Mouse (Mus musculus): ENCODE measurements around the gene Psmb3. TPM values are rescaled to one million over a fixed set of nuclear protein-coding genes. Genes with fewer than 3 reads are reported as not detected.

Psmb3 gene
- total and polyA plus RNA-seq, 2 experiments from 2014 or later: 486 to 495 TPM

- Histone ChIP-seq H3K9me3 (replicated peaks; ENCODE audit: control insufficient read depth, low read length) (no peaks in the 10 kb centered on the region), H3K4me2 (ENCODE audit: low read depth, low read length) (no peak overlapping the region), H3K27me3 (ENCODE audit: control insufficient read depth, insufficient read depth, low read length) (no peaks in the 10 kb centered on the region), H3K27ac (ENCODE audit: low read depth) (no peak overlapping the region), H3K36me3 (replicated peaks; ENCODE audit: control insufficient read depth, insufficient read depth, low read length) (peaks cover 86% of the 10 kb centered on the region), H3K9ac (replicated peaks; ENCODE audit: low read depth, low read length) (no peak overlapping the region), H3K4me3 (ENCODE audit: low read depth, low read length) (no peak overlapping the region), H3K4me1 (ENCODE audit: control insufficient read depth, insufficient read depth) (no peaks in the 10 kb centered on the region)
- DNase-seq (ENCODE audit: low spot score): no peak
- WGBS: 90% methylated on average over 8 of the region's 8 CpGs
- TF ChIP-seq CTCF (IDR thresholded peaks at IDR 0.05; ENCODE audit: low read depth) (no peak), EP300 (IDR thresholded peaks at IDR 0.05; ENCODE audit: low read depth) (no peak)
- no peak for ATAC-seq (ENCODE audit: insufficient read depth, low read depth)
Observed at GRCm38 (mm10) chr11:97753277-97753676, 50.1 kb downstream of the Psmb3 start.

GRCm38 (mm10) chr11:97758125-97758524 is 54.9 kb downstream of the Psmb3 start:
- H3K4me3 ChIP-seq (ENCODE audit: low read depth, low read length): no peak overlapping the region
- no peak overlapping the region for H3K27ac ChIP-seq (ENCODE audit: low read depth)
- H3K4me1 ChIP-seq (ENCODE audit: control insufficient read depth, insufficient read depth): no peaks in the 10 kb centered on the region
- peaks cover 75% of the 10 kb centered on the region for H3K36me3 ChIP-seq (replicated peaks; ENCODE audit: control insufficient read depth, insufficient read depth, low read length)
- ATAC-seq (ENCODE audit: insufficient read depth, low read depth): no peak
- H3K4me2 ChIP-seq (ENCODE audit: low read depth, low read length): no peak overlapping the region
- no peaks in the 10 kb centered on the region for H3K9me3 ChIP-seq (replicated peaks; ENCODE audit: control insufficient read depth, low read length)
- no peak for DNase-seq (ENCODE audit: low spot score)
- H3K9ac ChIP-seq (replicated peaks; ENCODE audit: low read depth, low read length): no peak overlapping the region
- WGBS: 93% methylated on average over 1 of the region's 1 CpGs
- TF ChIP-seq CTCF (IDR thresholded peaks at IDR 0.05; ENCODE audit: low read depth) (no peak), EP300 (IDR thresholded peaks at IDR 0.05; ENCODE audit: low read depth) (no peak)
- no peaks in the 10 kb centered on the region for H3K27me3 ChIP-seq (ENCODE audit: control insufficient read depth, insufficient read depth, low read length)

GRCm38 (mm10) chr11:97758942-97759341 is 55.7 kb downstream of the Psmb3 start:
- ATAC-seq (ENCODE audit: insufficient read depth, low read depth): no peak
- DNase-seq (ENCODE audit: low spot score): no peak

GRCm38 (mm10) chr11:97761638-97762037 is 58.4 kb downstream of the Psmb3 start:
- no peak overlapping the region for H3K4me2 ChIP-seq (ENCODE audit: low read depth, low read length)
- no peaks in the 10 kb centered on the region for H3K9me3 ChIP-seq (replicated peaks; ENCODE audit: control insufficient read depth, low read length)
- H3K27ac ChIP-seq (ENCODE audit: low read depth): no peak overlapping the region
- no peak overlapping the region for H3K4me3 ChIP-seq (ENCODE audit: low read depth, low read length)
- ATAC-seq (ENCODE audit: insufficient read depth, low read depth): no peak
- no peak overlapping the region for H3K9ac ChIP-seq (replicated peaks; ENCODE audit: low read depth, low read length)
- TF ChIP-seq CTCF (IDR thresholded peaks at IDR 0.05; ENCODE audit: low read depth) (no peak), EP300 (IDR thresholded peaks at IDR 0.05; ENCODE audit: low read depth) (no peak)
- peaks cover 10% of the 10 kb centered on the region for H3K4me1 ChIP-seq (ENCODE audit: control insufficient read depth, insufficient read depth)
- H3K27me3 ChIP-seq (ENCODE audit: control insufficient read depth, insufficient read depth, low read length): no peaks in the 10 kb centered on the region
- DNase-seq (ENCODE audit: low spot score): no peak
- peaks cover 49% of the 10 kb centered on the region for H3K36me3 ChIP-seq (replicated peaks; ENCODE audit: control insufficient read depth, insufficient read depth, low read length)

More at GRCm38 (mm10) chr11:97758942-97759341, 55.7 kb downstream of the Psmb3 start:
- no peak overlapping the region for H3K9ac ChIP-seq (replicated peaks; ENCODE audit: low read depth, low read length)
- no peaks in the 10 kb centered on the region for H3K27me3 ChIP-seq (ENCODE audit: control insufficient read depth, insufficient read depth, low read length)
- H3K4me1 ChIP-seq (ENCODE audit: control insufficient read depth, insufficient read depth): no peaks in the 10 kb centered on the region
- no peaks in the 10 kb centered on the region for H3K9me3 ChIP-seq (replicated peaks; ENCODE audit: control insufficient read depth, low read length)
- TF ChIP-seq EP300 (IDR thresholded peaks at IDR 0.05; ENCODE audit: low read depth) (no peak), CTCF (IDR thresholded peaks at IDR 0.05; ENCODE audit: low read depth) (no peak)
- H3K36me3 ChIP-seq (replicated peaks; ENCODE audit: control insufficient read depth, insufficient read depth, low read length): peaks cover 70% of the 10 kb centered on the region
- H3K4me3 ChIP-seq (ENCODE audit: low read depth, low read length): no peak overlapping the region
- no peak overlapping the region for H3K27ac ChIP-seq (ENCODE audit: low read depth)
- H3K4me2 ChIP-seq (ENCODE audit: low read depth, low read length): no peak overlapping the region
- 55% methylated on average over 6 of the region's 6 CpGs for WGBS

Small RNAs within 50 kb of the gene (microRNA-seq; reads per million reads assigned to microRNA genes)
- gene Gm24158 (not detected), gene Mir6927 (0.71 reads per million), gene Mir8102 (not detected)

Other genes with a start within 250 kb of the Psmb3 start
- not detected in 2 replicates for gene 4933428G20Rik, start 203.1 kb upstream of the Psmb3 start, total RNA-seq (2014; rRNA removed; ENCODE audit: low replicate concordance)
- 0.45 TPM in 2 replicates for gene 4933428G20Rik, start 203.1 kb upstream of the Psmb3 start, polyA plus RNA-seq (2015; fragmentation: Nextera tagmentation; extraction: Ambion mirVana)
- gene Srcin1, start 127.2 kb upstream of the Psmb3 start, total RNA-seq (2014; rRNA removed; ENCODE audit: low replicate concordance): not detected in 2 replicates
- gene Srcin1, start 127.2 kb upstream of the Psmb3 start, polyA plus RNA-seq (2015; fragmentation: Nextera tagmentation; extraction: Ambion mirVana): 0.04 TPM in 1 of 2 replicates, not detected in the other
- gene Epop, start 73.7 kb upstream of the Psmb3 start, total RNA-seq (2014; rRNA removed; ENCODE audit: low replicate concordance): 3.6 and 6.0 TPM in 2 replicates
- 0.15 and 0.32 TPM in 2 replicates for gene Epop, start 73.7 kb upstream of the Psmb3 start, polyA plus RNA-seq (2015; fragmentation: Nextera tagmentation; extraction: Ambion mirVana)
- 45.2 and 46.1 TPM in 2 replicates for gene Mllt6, start 40.0 kb upstream of the Psmb3 start, total RNA-seq (2014; rRNA removed; ENCODE audit: low replicate concordance)
- gene Mllt6, start 40.0 kb upstream of the Psmb3 start, polyA plus RNA-seq (2015; fragmentation: Nextera tagmentation; extraction: Ambion mirVana): 1.6 and 1.7 TPM in 2 replicates
- 46.1 and 50.8 TPM in 2 replicates for gene Cisd3, start 17.6 kb upstream of the Psmb3 start, total RNA-seq (2014; rRNA removed; ENCODE audit: low replicate concordance)
- 125 and 135 TPM in 2 replicates for gene Cisd3, start 17.6 kb upstream of the Psmb3 start, polyA plus RNA-seq (2015; fragmentation: Nextera tagmentation; extraction: Ambion mirVana)
- 1.1 and 3.6 TPM in 2 replicates for gene Pcgf2, start 2.9 kb upstream of the Psmb3 start, total RNA-seq (2014; rRNA removed; ENCODE audit: low replicate concordance)
- 6.0 and 7.1 TPM in 2 replicates for gene Pcgf2, start 2.9 kb upstream of the Psmb3 start, polyA plus RNA-seq (2015; fragmentation: Nextera tagmentation; extraction: Ambion mirVana)
- 12.6 and 12.7 TPM in 2 replicates for gene Pip4k2b, start 41.3 kb downstream of the Psmb3 start, total RNA-seq (2014; rRNA removed; ENCODE audit: low replicate concordance)
- 0.79 and 0.95 TPM in 2 replicates for gene Pip4k2b, start 41.3 kb downstream of the Psmb3 start, polyA plus RNA-seq (2015; fragmentation: Nextera tagmentation; extraction: Ambion mirVana)
- gene Cwc25, start 63.2 kb downstream of the Psmb3 start, total RNA-seq (2014; rRNA removed; ENCODE audit: low replicate concordance): 3.2 and 3.5 TPM in 2 replicates
- gene Cwc25, start 63.2 kb downstream of the Psmb3 start, polyA plus RNA-seq (2015; fragmentation: Nextera tagmentation; extraction: Ambion mirVana): 7.7 and 8.2 TPM in 2 replicates
- gene 1700001P01Rik, start 72.5 kb downstream of the Psmb3 start, total RNA-seq (2014; rRNA removed; ENCODE audit: low replicate concordance): not detected in 2 replicates
- not detected in 2 replicates for gene 1700001P01Rik, start 72.5 kb downstream of the Psmb3 start, polyA plus RNA-seq (2015; fragmentation: Nextera tagmentation; extraction: Ambion mirVana)
- gene Rpl23, start 79.0 kb downstream of the Psmb3 start, total RNA-seq (2014; rRNA removed; ENCODE audit: low replicate concordance): 192 and 208 TPM in 2 replicates
- gene Rpl23, start 79.0 kb downstream of the Psmb3 start, polyA plus RNA-seq (2015; fragmentation: Nextera tagmentation; extraction: Ambion mirVana): 394 and 409 TPM in 2 replicates
- 34.2 and 45.7 TPM in 2 replicates for gene Lasp1, start 95.6 kb downstream of the Psmb3 start, total RNA-seq (2014; rRNA removed; ENCODE audit: low replicate concordance)
- gene Lasp1, start 95.6 kb downstream of the Psmb3 start, polyA plus RNA-seq (2015; fragmentation: Nextera tagmentation; extraction: Ambion mirVana): 26.5 and 27.8 TPM in 2 replicates
- 0.23 and 1.4 TPM in 2 replicates for gene B230217C12Rik, start 137.4 kb downstream of the Psmb3 start, total RNA-seq (2014; rRNA removed; ENCODE audit: low replicate concordance)
- gene B230217C12Rik, start 137.4 kb downstream of the Psmb3 start, polyA plus RNA-seq (2015; fragmentation: Nextera tagmentation; extraction: Ambion mirVana): 0.97 and 1.6 TPM in 2 replicates
- gene Fbxo47, start 180.8 kb downstream of the Psmb3 start, total RNA-seq (2014; rRNA removed; ENCODE audit: low replicate concordance): 7.1 and 9.9 TPM in 2 replicates
- 0.63 and 0.70 TPM in 2 replicates for gene Fbxo47, start 180.8 kb downstream of the Psmb3 start, polyA plus RNA-seq (2015; fragmentation: Nextera tagmentation; extraction: Ambion mirVana)

Measured in heart, postnatal 0 days (tissue).